Mouse (Mus musculus): ENCODE measurements around the gene Abi3bp.
A peak's percentile ranks its signal among the peaks of the same experiment; 100 is the strongest.

The Abi3bp gene

DNA sequence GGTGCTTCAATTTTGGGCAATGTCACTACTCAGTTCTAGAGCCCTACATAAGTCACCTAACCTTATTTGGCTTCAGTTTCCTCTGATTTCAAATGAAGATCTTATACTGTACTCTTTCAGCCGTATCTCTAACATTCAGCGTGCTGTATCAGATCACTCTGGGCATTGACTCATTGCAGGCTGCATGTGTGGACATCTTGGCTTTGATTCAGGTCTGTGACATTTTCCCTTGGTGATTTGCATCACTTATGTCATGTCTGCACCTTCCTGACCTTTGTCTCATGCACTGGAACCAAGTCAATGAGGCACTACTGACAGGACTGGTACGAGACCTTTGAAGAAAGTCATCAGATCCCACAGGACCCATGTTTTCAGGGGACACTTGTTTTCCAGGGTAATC lies 24.5 kb downstream of the Abi3bp start:
- no peak for ATAC-seq (ENCODE audit: insufficient number of reproducible peaks, low FRiP score, low TSS enrichment)

DNA sequence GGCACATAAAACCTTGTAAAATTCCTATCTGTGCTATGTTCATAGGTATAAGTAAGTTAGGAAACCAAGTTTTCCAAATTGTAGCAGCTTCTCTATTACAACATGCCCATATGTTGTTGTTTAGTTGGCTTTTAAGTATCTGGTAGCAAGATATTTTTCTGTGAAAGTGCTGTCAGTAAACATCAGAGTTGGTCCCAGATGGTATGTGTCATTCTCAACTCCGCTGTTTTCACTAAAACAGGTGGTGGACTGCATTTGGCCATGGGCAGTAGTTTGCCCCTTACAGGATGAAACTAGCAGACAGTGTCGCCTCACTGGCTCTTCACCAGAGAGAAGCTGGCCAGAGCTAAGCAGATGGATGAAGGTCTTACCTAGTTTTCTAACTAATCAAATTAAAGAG lies 26.3 kb downstream of the Abi3bp start:
- no peak for ATAC-seq (ENCODE audit: insufficient number of reproducible peaks, low FRiP score, low TSS enrichment)

DNA sequence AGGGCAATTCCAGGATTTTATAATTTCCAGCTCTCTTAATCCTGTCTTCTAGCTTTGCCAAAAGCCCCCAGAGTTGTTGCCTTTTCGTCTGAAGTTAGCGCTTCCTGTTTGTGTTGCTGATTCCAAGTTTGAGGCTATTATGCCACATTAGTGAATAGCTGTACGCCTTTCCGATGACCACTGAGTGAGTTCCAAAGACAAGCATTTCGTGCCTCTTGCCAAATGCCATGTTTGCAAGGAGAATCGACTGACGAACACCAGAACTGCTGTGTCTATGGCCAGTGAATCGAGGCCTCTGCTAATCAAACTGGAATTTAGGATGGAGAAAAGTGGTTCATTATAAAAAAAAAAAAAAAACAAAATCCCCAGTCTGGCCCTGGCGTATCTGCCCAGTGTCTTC lies 40.3 kb downstream of the Abi3bp start:
- ATAC-seq (ENCODE audit: insufficient number of reproducible peaks, low FRiP score, low TSS enrichment), result no peak

DNA sequence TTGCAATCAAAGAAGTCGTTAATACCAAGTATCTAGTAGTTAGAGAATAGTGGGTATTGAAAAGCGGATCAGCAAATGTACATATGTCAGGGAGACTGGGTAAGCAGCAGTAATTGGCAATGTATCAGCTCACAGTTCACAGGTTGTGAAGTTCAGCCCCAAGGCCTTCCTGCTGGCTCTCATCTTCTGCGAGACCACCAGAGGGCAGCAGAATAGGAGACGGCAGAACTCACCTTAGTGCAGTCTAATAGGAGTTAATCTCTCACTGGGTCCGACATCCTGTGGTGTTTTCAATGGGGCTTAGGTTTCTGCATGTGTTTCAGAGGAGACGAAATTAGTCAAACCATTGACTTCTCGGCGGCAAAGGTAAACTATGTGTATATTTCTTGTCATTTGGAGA lies 46.7 kb downstream of the Abi3bp start:
- ATAC-seq (ENCODE audit: insufficient number of reproducible peaks, low FRiP score, low TSS enrichment), result no peak

DNA sequence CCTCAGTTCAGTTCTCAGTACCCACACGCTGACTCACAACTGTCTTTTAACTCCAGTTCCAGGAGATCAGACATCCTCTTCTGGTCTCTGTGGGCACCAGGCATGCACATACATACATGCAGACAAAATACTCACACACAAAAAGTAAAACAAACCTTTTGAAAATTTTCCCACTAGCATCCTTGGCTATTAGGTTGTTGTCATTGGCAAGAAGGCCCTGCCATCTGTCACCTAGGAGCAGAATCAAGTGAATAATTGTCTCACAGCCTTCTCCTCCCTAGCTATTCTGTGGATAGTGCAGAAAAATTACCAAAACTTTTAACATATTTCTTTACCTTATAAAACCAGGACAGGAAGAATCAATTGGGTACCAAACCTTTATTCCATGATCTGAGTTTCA lies 48.8 kb downstream of the Abi3bp start:
- ATAC-seq (ENCODE audit: insufficient number of reproducible peaks, low FRiP score, low TSS enrichment), result peak; percentile 80

DNA sequence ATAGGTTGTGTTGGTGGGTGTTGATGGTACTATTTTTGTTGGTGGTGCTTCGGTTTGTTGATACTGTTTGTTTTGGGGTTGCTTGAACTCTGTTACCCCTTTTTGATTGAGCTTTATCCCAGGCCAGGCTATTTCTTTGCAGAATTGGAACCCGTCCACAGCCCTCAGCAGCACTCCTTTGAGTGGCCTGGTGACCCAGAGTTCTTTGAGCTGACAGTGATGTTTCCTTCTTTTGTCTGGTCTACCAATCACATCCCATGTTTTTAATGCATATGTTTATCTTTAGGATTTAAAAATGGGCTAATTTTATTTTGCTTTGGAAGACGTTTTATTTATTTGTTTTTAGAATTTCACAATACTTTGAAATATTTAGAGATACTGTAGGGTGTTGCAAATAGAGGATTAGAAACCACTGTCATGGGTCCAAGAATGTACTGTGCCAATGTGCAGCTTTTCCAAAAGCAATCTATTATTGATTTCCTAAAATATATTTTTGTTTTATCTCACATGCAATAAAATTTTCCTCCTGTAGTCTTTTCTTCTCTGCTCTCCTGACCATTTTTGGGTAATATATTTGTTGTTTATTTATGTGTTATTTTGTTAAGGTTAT lies 50.5 kb downstream of the Abi3bp start:
- ATAC-seq (ENCODE audit: insufficient number of reproducible peaks, low FRiP score, low TSS enrichment), result no peak

DNA sequence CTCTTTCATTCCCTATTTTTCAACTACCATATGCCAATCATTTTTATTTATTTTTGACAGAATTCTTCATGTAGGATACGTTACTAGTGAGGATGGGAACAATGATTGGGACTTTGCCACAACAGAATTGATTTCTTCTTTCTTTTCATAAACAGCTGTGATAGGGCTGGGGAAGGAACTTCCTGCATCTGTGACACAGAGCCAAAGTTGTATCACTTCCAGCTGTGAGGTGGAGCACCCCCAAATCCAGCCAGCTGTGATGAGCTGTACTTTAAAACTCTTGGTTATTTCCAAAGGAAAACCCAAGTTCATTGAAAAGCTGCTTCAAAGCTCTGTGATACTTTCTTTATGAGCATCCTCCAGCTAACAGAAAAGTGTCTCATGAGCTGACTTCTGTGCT lies 101.9 kb downstream of the Abi3bp start:
- no peak for ATAC-seq (ENCODE audit: insufficient number of reproducible peaks, low FRiP score, low TSS enrichment)

DNA sequence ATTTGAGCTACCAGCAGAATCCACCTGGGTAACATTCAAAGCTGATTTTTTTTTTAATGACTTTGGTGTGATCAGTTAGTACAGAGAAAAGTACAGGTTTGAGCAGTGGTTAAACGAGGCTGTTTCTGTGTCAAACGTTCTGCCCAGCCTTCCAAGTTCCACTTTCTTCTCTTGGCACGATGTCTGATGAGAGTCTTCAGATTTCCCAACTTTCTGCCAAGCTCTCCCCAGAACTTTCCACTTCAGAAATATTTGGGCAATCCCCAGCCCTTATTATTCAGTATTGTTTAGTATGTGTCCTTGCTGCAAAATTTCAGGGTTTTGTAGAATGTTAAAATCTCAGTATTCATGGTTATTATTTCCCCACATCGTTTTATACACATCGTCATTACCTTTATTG lies 115.9 kb downstream of the Abi3bp start:
- ATAC-seq (ENCODE audit: insufficient number of reproducible peaks, low FRiP score, low TSS enrichment), result no peak

DNA sequence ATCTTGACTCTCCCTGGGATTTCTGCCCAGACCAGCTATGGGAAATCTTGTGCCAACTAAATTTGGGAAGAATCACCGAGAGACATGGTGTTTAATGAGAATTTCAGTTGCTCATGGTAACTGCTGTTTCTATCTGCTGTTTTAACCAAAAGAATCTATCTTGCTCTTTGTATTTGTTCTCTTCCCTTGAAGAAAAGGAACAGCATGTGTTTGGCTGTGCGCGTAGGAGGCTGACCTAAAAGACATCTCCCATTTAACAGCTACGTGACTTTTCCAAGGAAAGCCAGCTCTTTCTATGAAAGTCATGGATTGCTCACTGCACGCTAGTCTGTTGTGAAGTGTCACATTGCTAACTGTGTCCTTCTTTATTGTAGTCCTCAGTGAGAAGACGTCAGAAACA lies 117.2 kb downstream of the Abi3bp start:
- ATAC-seq (ENCODE audit: insufficient number of reproducible peaks, low FRiP score, low TSS enrichment), result no peak

DNA sequence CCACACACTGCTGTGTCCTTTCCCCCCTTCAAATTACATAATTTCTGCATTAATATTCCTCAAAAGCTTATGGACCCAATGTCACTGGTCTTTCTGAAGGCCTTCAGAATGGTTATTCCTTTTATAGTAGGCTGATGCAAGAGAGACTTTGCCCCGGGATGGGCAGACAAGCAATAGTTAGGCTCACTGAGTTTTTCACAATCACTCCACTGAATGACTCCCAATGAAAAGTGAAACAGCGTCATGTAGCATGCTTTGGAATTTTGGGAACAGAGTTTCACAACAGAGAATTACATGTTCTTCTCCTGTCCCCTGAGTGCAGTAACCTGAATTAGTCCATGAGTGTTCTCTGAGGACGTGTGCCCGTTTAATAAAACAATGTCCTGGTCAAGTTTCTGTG lies 120.7 kb downstream of the Abi3bp start:
- no peak for ATAC-seq (ENCODE audit: insufficient number of reproducible peaks, low FRiP score, low TSS enrichment)

DNA sequence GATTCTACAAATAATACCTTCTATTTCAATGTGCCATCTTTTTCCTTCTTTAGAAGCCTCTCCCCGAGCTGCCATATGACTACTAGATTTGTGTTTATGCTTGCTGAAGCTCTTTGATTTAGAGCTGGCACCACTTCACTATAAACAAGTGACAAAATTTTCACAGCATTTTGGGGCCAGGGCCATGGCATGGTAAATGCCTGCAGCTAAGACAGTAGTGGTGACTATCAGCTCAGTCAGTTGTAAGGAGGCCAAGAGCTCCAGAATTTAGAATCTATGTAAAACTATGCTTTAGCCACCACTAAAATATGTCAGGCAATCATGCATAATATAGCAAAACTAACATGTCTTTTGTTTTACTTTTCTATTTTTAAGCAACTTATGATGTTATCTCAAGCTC lies 124.7 kb downstream of the Abi3bp start:
- ATAC-seq (ENCODE audit: insufficient number of reproducible peaks, low FRiP score, low TSS enrichment), result no peak

DNA sequence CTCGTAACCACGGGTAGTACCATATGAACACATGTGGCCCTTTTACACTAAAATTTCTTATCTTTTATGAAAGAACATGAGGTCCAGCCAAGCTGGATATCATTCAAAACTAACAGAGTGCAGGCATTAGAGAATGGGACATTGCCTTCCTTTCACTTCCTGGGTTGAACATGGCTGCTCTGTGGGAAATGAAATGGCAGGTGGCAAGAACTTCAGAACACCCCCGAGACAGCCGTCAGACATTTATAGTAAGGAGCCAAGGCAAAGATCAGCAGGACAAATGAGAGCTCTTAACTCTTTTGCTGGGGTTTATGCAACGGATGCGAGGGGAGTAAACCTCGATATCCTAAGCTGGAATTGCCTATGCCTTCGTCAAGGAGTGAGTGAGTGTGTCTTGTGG lies 132.9 kb downstream of the Abi3bp start:
- ATAC-seq (ENCODE audit: insufficient number of reproducible peaks, low FRiP score, low TSS enrichment), result no peak

DNA sequence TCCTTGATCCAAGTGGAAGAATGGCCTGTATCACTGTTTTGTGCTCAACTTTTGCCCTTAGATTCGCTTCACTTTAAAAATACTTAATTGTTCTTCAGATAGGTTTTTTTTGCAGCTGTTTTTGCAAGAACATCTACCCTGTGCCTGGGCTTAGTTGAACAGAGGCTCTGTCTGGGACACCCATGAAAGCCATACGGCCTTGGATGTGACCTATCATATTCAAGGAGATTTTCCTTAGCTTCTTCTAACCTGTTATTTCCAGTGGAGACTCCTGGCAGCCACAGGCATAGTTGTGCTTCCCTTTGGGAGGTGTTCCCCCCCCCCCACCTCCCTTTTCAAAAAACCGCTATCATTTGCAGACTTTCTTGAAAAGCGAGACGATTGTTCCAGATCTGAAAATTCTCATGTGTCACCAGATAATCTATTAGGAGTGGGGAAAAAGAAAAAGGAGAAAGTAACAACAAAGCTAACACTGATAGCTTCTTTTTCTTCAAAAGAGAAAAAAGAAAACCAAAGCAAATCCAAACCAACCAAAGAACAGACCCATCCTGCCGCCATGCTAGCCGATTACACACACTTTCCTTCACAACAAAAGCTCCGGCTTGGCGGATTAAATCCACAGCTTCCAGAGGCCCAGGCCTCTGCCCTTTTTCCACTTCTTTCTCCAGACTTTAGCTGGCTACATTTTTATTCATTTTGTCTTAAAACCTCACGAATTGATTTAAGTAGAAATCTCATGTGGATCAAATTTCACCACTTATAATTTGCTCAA lies 133.6 kb downstream of the Abi3bp start:
- ATAC-seq (ENCODE audit: insufficient number of reproducible peaks, low FRiP score, low TSS enrichment), result no peak

DNA sequence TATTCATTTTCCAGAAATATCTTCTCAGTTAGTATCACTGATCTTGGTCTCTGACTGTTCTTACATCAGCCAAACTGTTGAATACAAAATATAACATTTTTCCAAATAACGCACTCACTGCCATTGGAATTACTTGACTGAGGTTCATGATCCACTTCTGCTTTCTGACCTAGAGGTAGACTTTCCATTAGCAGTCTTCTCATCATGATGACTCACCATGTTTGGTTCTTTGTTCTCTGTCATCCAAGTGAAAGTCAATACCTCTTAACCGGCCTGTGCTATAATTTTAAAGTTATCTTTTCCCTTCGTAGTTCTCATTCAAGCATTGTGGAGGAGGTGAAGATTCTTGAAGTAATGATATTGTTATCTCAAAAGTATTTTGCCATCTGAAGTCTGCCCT lies 160.9 kb downstream of the Abi3bp start:
- no peak for ATAC-seq (ENCODE audit: insufficient number of reproducible peaks, low FRiP score, low TSS enrichment)

DNA sequence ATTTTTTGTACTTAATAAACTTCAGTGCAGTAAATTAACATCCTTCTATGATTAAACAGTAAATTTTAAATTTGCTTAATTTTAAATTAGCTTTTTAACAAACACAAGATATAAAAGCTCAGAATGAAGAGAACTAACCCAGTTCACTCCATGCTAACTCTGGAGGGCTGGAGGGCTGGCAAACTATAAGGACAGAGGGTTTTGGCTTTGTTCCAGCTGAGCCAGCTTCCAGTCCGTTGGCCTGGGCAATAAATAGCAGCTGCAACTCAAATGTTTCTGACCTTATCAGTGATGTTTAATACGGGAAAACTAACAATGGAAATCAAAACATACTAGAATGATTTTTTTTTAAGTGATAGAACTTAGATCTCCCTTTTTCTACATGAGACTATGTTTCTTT lies 167.6 kb downstream of the Abi3bp start:
- ATAC-seq (ENCODE audit: insufficient number of reproducible peaks, low FRiP score, low TSS enrichment), result no peak

DNA sequence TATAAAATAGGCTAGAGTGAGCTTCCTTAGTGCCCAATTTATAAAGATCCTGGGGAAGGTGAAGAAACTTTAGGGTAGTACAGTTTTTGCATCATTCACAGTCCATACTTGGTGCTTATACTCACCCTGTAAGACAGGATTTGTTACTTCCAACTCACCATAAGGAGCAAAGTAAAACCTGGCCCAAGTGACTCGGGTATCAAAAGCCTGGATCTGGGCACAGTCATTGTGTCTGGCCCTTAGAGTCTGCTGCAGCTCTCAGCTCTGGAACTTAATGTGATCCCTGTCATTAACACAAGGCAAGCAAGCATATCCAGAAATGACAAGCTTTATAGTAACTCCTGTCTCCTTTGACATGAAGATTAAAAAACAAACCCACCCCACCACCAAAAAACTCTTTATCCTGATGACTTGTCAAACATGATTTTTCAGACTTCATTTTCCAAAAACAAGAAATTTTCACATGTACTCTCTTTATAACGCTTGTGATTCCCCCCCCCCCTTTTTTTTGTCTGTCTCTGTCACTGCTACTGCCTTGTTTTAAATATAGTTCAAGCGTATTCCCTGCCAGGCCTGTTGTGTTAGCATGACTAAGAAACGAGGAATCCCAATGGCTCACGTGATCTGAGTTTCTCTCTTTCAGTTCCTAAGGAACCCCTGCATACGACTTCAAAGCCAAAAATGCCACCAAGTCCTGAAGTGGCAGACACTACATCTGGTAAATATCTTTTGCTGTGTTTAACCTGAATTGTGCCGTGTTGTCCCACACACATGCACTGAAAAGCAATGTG lies 168.9 kb downstream of the Abi3bp start:
- ATAC-seq (ENCODE audit: insufficient number of reproducible peaks, low FRiP score, low TSS enrichment), result no peak

DNA sequence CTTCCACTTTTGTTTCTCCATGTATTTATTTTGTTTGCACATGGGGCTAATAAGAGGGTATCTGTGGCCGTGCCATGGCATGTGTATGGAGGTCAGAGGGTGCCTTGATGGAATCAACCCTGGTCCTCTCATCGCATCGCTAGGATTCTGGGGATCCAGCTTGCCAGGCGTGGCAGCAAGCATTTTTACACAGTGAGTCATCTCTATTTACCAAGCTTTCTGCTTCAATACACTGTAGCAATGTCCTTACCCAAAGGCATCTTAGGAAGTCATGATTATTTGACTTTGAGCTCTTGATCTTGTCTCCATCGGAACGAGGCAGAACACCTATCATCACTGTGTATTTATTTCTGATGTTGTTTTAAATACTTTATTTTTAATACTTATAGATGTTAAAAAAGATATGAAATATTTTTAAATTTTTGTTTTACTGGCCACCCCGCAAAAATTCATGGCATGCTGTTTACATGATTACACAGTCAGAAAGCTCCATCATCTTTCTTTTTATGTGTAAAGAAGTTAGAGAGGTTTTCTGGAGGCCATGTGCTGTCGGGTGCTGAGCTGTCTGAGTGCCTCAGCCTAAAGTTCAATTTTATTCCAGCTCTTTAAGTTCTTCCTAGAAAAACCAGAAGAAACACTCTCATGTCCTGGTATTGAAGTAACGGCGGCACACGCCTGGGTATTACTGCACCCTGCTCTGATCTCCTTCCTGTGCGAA lies 177.7 kb downstream of the Abi3bp start:
- ATAC-seq (ENCODE audit: insufficient number of reproducible peaks, low FRiP score, low TSS enrichment), result no peak

DNA sequence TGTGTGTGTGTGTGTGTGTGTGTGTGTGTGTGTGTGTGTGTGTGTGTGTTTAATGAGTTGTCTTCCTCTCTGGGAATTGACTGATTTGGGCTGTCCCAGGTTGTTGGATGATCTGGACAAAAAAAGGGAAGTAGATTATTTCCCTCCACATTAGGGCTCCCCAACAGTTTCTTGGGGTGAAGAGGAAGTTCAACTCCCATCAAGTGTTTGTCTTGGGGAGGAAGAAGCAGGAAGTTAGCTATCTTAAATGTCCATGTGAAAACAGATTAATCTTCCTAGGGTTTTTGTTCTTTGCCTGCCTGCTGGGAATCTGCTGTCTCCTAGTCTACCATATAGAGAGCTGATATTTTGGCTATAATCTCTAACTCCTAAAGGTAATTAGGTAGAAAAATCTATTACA lies 181.2 kb downstream of the Abi3bp start:
- no peak for ATAC-seq (ENCODE audit: insufficient number of reproducible peaks, low FRiP score, low TSS enrichment)

DNA sequence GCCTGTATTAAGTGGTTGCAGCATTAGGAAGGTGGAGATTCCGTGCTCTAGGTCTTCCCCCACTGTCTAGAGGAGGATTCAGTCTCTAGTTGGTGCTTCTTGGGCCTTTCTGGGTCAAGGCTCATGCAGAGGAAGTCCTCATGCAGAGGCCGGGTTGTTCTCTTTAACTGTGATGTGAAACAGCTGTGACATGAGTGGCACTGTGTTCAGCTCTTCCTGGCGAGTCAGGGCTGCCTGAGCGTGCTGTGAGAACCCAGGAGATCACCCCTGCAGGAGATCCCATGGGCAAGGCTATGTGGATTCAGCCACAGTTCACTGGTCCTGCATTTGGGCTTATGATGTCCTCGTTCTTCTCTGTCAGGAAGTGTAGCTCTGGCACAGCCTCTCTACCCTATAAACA lies 191.8 kb downstream of the Abi3bp start:
- ATAC-seq (ENCODE audit: insufficient number of reproducible peaks, low FRiP score, low TSS enrichment), result no peak

DNA sequence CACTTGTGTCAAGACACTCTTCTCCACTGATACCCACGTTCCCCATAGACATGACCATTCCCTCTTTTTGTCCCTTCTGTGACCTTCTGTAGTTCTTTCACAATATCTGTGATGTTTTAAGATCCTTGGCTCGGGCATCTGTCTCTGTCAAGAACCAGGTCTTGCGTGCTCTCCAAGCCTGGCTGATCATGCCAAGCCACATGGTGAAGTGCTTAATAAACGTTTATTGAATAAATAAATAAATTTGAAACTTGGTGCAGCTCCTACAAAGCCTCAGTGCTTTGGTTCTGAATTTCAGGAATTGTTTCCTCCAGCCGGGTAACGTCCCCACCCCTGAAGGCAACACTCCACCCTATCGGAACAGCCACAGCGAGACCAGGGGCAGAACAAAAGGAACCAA lies 193.3 kb downstream of the Abi3bp start:
- no peak for ATAC-seq (ENCODE audit: insufficient number of reproducible peaks, low FRiP score, low TSS enrichment)

DNA sequence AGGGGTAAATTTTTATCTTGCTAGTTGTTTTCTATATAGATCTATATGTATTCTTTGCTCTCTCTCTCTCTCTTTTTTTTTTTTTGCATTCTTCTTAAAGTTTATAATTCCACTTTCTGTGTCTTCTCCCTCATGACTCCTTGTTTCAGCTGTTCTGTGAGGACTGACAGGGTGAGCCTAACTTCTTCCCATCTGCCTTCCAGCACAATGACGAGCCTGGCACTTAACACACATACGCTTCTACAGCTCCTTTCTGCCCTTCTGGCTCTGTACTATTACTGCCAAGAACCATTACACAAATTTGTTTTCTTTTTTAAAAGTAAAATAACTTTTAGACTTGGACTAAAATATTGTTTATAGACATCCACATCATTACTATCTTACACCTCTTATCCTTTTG lies 195.7 kb downstream of the Abi3bp start:
- ATAC-seq (ENCODE audit: insufficient number of reproducible peaks, low FRiP score, low TSS enrichment), result no peak
